ENCODE assay signal across 8 mouse cellular contexts in genomic region chr6:83316022-83316421, GRCm38 (mm10). TPM values are rescaled to one million over a fixed set of nuclear protein-coding genes. Genes with fewer than 3 reads are reported as not detected.
A peak's percentile ranks its signal among the peaks of the same experiment; 100 is the strongest.
DNase-seq lines count a peak whose midpoint lies in the region; ATAC-seq and TF ChIP-seq lines count a peak whose summit lies in the region.

No protein-coding gene starts in this region.

- H3K9me3 ChIP-seq in lung, postnatal 0 days (ENCODE audit: low read length), result no peaks in the 10 kb centered on the region
- H3K9me3 ChIP-seq in forebrain, embryonic 12.5 days, result no peaks in the 10 kb centered on the region
- no peaks in the 10 kb centered on the region for H3K9me3 ChIP-seq in limb, embryonic 13.5 days

- 6% methylated on average over 10 of the region's 10 CpGs for WGBS in lung, postnatal 0 days
- 7% methylated on average over 10 of the region's 10 CpGs for WGBS in forebrain, embryonic 12.5 days
- WGBS in limb, embryonic 13.5 days, result 3% methylated on average over 10 of the region's 10 CpGs

- H3K27ac ChIP-seq in lung, postnatal 0 days (ENCODE audit: low read length), result no peak overlapping the region
- no peak overlapping the region for H3K27ac ChIP-seq in forebrain, embryonic 12.5 days
- H3K27ac ChIP-seq in limb, embryonic 13.5 days, result no peak overlapping the region

- no peak for TF ChIP-seq CTCF in lung, postnatal 0 days (IDR thresholded peaks at IDR 0.05)

- peak overlapping the region; percentile 4; the same call in 1 of the 2 replicates for H3K4me2 ChIP-seq in lung, postnatal 0 days (replicated peaks; ENCODE audit: low read depth, low read length)
- H3K4me2 ChIP-seq in forebrain, embryonic 12.5 days, result peak overlapping the region; percentile 77
- H3K4me2 ChIP-seq in limb, embryonic 13.5 days (replicated peaks), result peak overlapping the region; percentile 74

- H3K36me3 ChIP-seq in lung, postnatal 0 days (ENCODE audit: insufficient read depth, low read length), result no peaks in the 10 kb centered on the region
- peaks cover 23% of the 10 kb centered on the region for H3K36me3 ChIP-seq in forebrain, embryonic 12.5 days (replicated peaks)
- H3K36me3 ChIP-seq in limb, embryonic 13.5 days, result peaks cover 23% of the 10 kb centered on the region

- no peak for DNase-seq in lung, postnatal 0 days (ENCODE audit: low spot score)
- DNase-seq in lung, postnatal 14 days, result no peak
- peak; percentile 23 for DNase-seq in adipocyte (ENCODE audit: low spot score)
- DNase-seq in retina, postnatal 1 day, result peak; percentile 27
- no peak for DNase-seq in cerebellum, adult 18-20 months
- DNase-seq in urinary bladder, postnatal 36 days (ENCODE audit: low spot score in 2 of 2), result no peak

- H3K4me3 ChIP-seq in lung, postnatal 0 days (ENCODE audit: low read depth, low read length), result no peak overlapping the region
- peak overlapping the region; percentile 93 for H3K4me3 ChIP-seq in forebrain, embryonic 12.5 days (replicated peaks)
- peak overlapping the region; percentile 89 for H3K4me3 ChIP-seq in limb, embryonic 13.5 days

- ATAC-seq in lung, postnatal 0 days, result no peak
- no peak for ATAC-seq in forebrain, embryonic 12.5 days (ENCODE audit: low FRiP score)
- no peak for ATAC-seq in limb, embryonic 13.5 days (ENCODE audit: low FRiP score, low read depth)

- no peak for TF ChIP-seq EP300 in lung, postnatal 0 days (IDR thresholded peaks at IDR 0.05)

- H3K4me1 ChIP-seq in lung, postnatal 0 days (ENCODE audit: insufficient read depth, low read depth, low read length), result no peaks in the 10 kb centered on the region; the same call in 1 of the 2 replicates
- peaks cover 16% of the 10 kb centered on the region for H3K4me1 ChIP-seq in forebrain, embryonic 12.5 days
- H3K4me1 ChIP-seq in limb, embryonic 13.5 days, result peaks cover 17% of the 10 kb centered on the region

- H3K9ac ChIP-seq in lung, postnatal 0 days (replicated peaks; ENCODE audit: low read depth), result no peak overlapping the region
- peak overlapping the region; percentile 86; the same call in 1 of the 2 replicates for H3K9ac ChIP-seq in forebrain, embryonic 12.5 days
- peak overlapping the region; percentile 8; the same call in 1 of the 2 replicates for H3K9ac ChIP-seq in limb, embryonic 13.5 days

- no peaks in the 10 kb centered on the region for H3K27me3 ChIP-seq in lung, postnatal 0 days (replicated peaks; ENCODE audit: insufficient read depth, low read length)
- H3K27me3 ChIP-seq in forebrain, embryonic 12.5 days, result no peaks in the 10 kb centered on the region
- no peaks in the 10 kb centered on the region for H3K27me3 ChIP-seq in limb, embryonic 13.5 days

RNA-seq across cellular contexts. Expression of gene Mthfd2, which starts 9.7 kb away (rescaled TPM):
- polyA plus RNA-seq in lung, postnatal 0 days (2015; fragmentation: Nextera tagmentation; extraction: Ambion mirVana), result 6.3 and 7.8 TPM in 2 replicates
- 35.8 and 37.4 TPM in 2 replicates for polyA plus RNA-seq in forebrain, embryonic 12.5 days (2016; fragmentation: Nextera tagmentation; extraction: Ambion mirVana)
- 40.5 and 40.8 TPM in 2 replicates for polyA plus RNA-seq in limb, embryonic 13.5 days (2015; fragmentation: Nextera tagmentation; extraction: Ambion mirVana)

RNA-seq across cellular contexts. Expression of gene Mob1a, which starts 9.8 kb away (rescaled TPM):
- polyA plus RNA-seq in lung, postnatal 0 days (2015; fragmentation: Nextera tagmentation; extraction: Ambion mirVana), result 41.3 and 47.6 TPM in 2 replicates
- polyA plus RNA-seq in forebrain, embryonic 12.5 days (2016; fragmentation: Nextera tagmentation; extraction: Ambion mirVana), result 56.3 and 57.3 TPM in 2 replicates
- 59.0 and 65.9 TPM in 2 replicates for polyA plus RNA-seq in limb, embryonic 13.5 days (2015; fragmentation: Nextera tagmentation; extraction: Ambion mirVana)

RNA-seq across cellular contexts. Expression of gene Bola3, which starts 32.9 kb away (rescaled TPM):
- 101 and 120 TPM in 2 replicates for polyA plus RNA-seq in lung, postnatal 0 days (2015; fragmentation: Nextera tagmentation; extraction: Ambion mirVana)
- polyA plus RNA-seq in forebrain, embryonic 12.5 days (2016; fragmentation: Nextera tagmentation; extraction: Ambion mirVana), result 106 and 109 TPM in 2 replicates
- 117 and 128 TPM in 2 replicates for polyA plus RNA-seq in limb, embryonic 13.5 days (2015; fragmentation: Nextera tagmentation; extraction: Ambion mirVana)

Comparison
In these comparisons a context has a peak if more than half of its experiments do, and no peak if none do; other contexts are left out.
1. DNase-seq: peak in adipocyte (single experiment) and retina, postnatal 1 day (single experiment); none in lung, postnatal 0 days (single experiment), lung, postnatal 14 days (single experiment), cerebellum, adult 18-20 months (0 of 2) and urinary bladder, postnatal 36 days (0 of 2).
2. H3K4me2 ChIP-seq: peak in every context shown above with its lines; median percentile 77 in forebrain, embryonic 12.5 days; 74 in limb, embryonic 13.5 days; 4 in lung, postnatal 0 days.